Mouse (Mus musculus) olfactory bulb, adult 2 months (tissue): Measurements from ENCODE around the gene Sec61b.

ENCODE experiments used
- CTCF ChIP-seq: fragments of 200-500 bp; IDR thresholded peaks from 2 replicates; pipeline ENCODE4 v1.5.1; 2012; ENCODE audit warnings: low read depth, mild to moderate bottlenecking, low read length, moderate library complexity; ENCODE audit not compliant: insufficient read depth
- POLR2A ChIP-seq: fragments of 200-500 bp; IDR thresholded peaks from 2 replicates; pipeline ENCODE4 v1.6.1; 2012; ENCODE audit warnings: mild to moderate bottlenecking, low read depth, low read length, moderate library complexity; ENCODE audit not compliant: insufficient read depth

DNA sequence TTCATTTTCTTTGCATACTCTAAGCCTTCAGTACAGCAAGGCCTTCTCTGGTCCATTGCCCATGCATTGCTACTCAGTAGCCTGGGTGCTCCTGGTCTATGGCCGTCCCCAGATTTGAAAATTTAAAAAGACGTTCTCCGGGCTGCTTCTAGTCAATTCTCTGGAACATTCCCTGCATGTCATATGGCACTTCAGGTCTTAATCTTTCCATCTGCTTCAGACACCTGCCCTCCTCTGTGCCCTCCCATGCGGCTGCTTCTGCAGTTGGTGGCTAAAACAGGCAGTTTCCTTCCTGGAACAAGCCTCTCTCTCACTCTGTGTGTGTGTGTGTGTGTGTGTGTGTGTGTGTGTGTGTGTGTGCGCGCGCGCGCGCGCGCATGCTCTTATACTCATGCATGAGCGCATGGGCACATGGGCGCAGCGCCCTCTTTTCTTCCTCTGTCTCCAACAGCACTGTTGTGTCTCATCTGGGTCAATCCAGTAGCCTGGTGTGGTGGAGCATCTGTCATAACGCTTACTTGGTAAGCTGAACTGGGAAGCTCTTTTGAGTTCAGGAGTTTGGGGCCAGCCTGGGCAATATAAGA is 49.1 kb upstream of the Sec61b start:
- no peak for TF ChIP-seq CTCF
- TF ChIP-seq POLR2A: no peak
